Mouse (Mus musculus) CH12.LX (cell line): ENCODE data around the gene Gm4869.
"Not testable (repeated sequence)": the region's sequence is repeated elsewhere in the genome, so short reads cannot be mapped to it uniquely, and the experiment has no call there.

Experiments
- CHD2 ChIP-seq: IDR thresholded peaks from 2 replicates; pipeline ENCODE4 v1.6.1; 2011; ENCODE audit warnings: low read length, improper control_type of control experiment
- CTCF ChIP-seq, 2 experiments: IDR thresholded peaks in 1 of 2; conservative IDR thresholded peaks in 1 of 2; 2 replicates each; pipeline ENCODE4 v1.5.1; 2011 to 2012; ENCODE audit warnings: low read depth in 2 of 2, low read length in 2 of 2, improper control_type of control experiment in 1 of 2, inconsistent platforms in 1 of 2, mild to moderate bottlenecking in 1 of 2, moderate library complexity in 1 of 2
- EP300 ChIP-seq: IDR thresholded peaks from 2 replicates; pipeline ENCODE4 v1.6.1; 2011; ENCODE audit warnings: low read length, improper control_type of control experiment
- ETS1 ChIP-seq: conservative IDR thresholded peaks from 2 replicates; pipeline ENCODE4 v1.6.1; 2012; ENCODE audit warnings: low read depth, mild to moderate bottlenecking, inconsistent platforms, low read length, improper control_type of control experiment, moderate library complexity
- GABPA ChIP-seq: IDR thresholded peaks from 2 replicates; pipeline ENCODE4 v1.6.1; 2012; ENCODE audit warnings: low read depth, low read length, improper control_type of control experiment, inconsistent platforms; ENCODE audit not compliant: insufficient replicate concordance
- HCFC1 ChIP-seq: IDR thresholded peaks from 2 replicates; pipeline ENCODE4 v1.6.1; 2012; ENCODE audit warnings: low read depth, mild to moderate bottlenecking, inconsistent platforms, low read length, improper control_type of control experiment
- JUND ChIP-seq: conservative IDR thresholded peaks from 2 replicates; pipeline ENCODE4 v1.6.1; 2011; ENCODE audit warnings: low read depth, low read length, improper control_type of control experiment
- MAX ChIP-seq: IDR thresholded peaks from 2 replicates; pipeline ENCODE4 v1.6.1; 2011; ENCODE audit warnings: low read length, improper control_type of control experiment
- MXI1 ChIP-seq: IDR thresholded peaks from 2 replicates; pipeline ENCODE4 v1.6.1; 2011; ENCODE audit warnings: mild to moderate bottlenecking, low read depth, low read length, improper control_type of control experiment
- USF1 ChIP-seq: IDR thresholded peaks from 2 replicates; pipeline ENCODE4 v1.6.1; 2014; ENCODE audit warnings: low read depth, mild to moderate bottlenecking, inconsistent platforms, low read length, improper control_type of control experiment
- ZC3H11A ChIP-seq: IDR thresholded peaks from 2 replicates; pipeline ENCODE4 v1.6.1; 2012; ENCODE audit warnings: low read depth, mild to moderate bottlenecking, inconsistent platforms, low read length, improper control_type of control experiment

GRCm38 (mm10) chr5:140439117-140439516 is 6.3 kb upstream of the Gm4869 start:
- TF ChIP-seq USF1, CHD2, ZC3H11A, GABPA, ETS1, MAX, MXI1, EP300, HCFC1, JUND: not testable (repeated sequence)
- peak in 1 of 2 experiments; percentile 43; a peak in 2 of 4 replicates for TF ChIP-seq CTCF (conservative IDR thresholded peaks at IDR 0.05 in 1 of 2, IDR thresholded peaks at IDR 0.05 in 1 of 2; ENCODE audit: low read depth in 2 of 2, low read length in 2 of 2)
